Mouse (Mus musculus) urinary bladder, postnatal 10 days (tissue): ENCODE data around the gene Hoxa11.

Source experiments
- DNase-seq: peaks from one replicate; pipeline ENCODE4 v3.0.0; 2022; ENCODE audit warnings: low spot score

Gene Hoxa11

GRCm38 (mm10) chr6:52265306-52265912 lies 19.8 kb upstream of the Hoxa11 start:
- DNase-seq = no peak

GRCm38 (mm10) chr6:52264106-52264790 lies 18.6 kb upstream of the Hoxa11 start:
- no peak for DNase-seq

- DNase-seq = no peak
Measured at GRCm38 (mm10) chr6:52263321-52263585, 17.6 kb upstream of the Hoxa11 start.

- DNase-seq = no peak
Measured at GRCm38 (mm10) chr6:52262463-52263320, 17.1 kb upstream of the Hoxa11 start.

GRCm38 (mm10) chr6:52261751-52262462 lies 16.3 kb upstream of the Hoxa11 start:
- no peak for DNase-seq

DNA sequence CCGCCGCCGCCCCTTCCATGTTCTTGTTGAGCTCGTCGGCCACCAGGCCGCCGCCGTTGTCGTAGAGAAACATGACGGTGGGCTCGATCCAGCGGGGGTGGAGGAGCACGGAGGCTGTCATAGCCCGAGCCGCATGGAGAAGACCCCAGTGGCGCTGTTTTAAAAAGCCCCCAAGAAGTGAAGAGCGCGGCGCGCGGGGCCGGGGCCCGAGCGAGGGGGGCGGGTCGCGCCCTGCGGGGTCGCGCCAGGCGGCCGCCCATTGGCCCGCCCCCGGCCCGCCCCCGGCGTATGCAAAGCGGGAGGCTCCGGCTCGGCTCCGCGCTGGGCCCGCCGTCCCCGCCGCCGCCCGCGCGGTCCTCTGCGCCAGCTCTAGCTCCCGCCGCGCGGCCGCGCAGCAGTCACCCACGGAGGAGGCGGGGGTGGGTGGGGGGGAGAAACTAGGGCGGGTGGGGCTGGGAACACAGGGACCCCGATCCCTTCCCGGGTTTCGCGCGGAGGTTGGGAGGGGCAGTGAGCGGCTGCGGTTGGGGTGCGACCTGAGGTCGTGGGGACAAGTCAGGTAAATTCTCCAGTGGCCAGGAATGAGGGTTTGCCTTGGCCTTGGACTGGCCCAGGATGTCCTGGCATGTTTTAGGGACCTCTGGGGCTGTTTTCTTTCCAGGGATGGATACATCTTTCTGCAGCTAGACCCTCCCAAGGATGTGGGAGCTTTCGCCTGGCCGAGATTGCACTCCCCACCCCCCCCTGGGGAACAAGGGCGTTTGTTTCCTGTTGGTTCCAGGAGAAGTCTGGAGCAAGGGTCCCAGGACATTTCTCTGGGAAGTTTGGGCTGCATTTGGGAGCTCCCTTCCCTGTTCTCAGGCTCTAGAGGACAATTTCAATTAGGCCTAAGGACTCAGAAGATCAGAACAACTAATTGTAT lies 15.3 kb upstream of the Hoxa11 start, which contains the start of gene Hoxa13:
Gene Hoxa13 (minus strand): TSS at position 227 of the 922 bp plus-strand sequence.
- DNase-seq = no peak

GRCm38 (mm10) chr6:52259811-52260261 lies 14.2 kb upstream of the Hoxa11 start:
- DNase-seq = no peak

DNA sequence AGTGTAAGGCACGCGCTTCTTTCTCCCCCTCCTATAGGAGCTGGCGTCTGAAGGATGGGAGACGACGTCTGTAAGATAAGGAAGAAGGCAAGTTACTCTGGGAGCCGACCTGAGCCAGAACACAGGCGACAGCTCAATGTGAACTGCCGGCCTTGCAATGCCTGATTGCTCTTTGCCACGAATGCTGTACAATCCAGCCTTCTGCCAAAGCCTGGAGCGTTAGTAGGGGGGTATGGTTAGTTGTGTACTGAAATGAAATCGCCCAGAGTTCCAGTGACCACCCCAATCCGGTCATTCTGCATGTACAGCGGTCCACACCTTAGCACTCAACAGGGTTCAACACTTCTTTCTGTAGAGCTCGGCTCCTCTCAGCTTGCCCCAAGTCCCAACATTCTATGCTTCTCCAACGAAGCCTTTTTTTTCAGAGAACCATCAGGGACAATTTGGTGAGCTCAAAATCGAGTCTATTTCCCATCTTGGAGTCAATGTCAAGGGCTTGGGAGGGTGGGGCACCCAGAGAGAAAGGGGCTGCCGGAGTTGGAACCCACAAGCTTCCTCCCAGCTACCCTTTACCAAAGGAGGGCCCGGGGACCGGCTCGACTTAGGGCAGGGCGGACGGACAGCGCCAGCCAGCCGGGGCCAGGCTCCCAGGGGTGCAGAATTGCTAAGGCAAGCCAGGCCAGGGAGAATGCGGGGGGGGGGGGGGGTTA lies 13.6 kb upstream of the Hoxa11 start:
- no peak for DNase-seq

GRCm38 (mm10) chr6:52256956-52257355 lies 11.3 kb upstream of the Hoxa11 start:
- no peak for DNase-seq

DNA sequence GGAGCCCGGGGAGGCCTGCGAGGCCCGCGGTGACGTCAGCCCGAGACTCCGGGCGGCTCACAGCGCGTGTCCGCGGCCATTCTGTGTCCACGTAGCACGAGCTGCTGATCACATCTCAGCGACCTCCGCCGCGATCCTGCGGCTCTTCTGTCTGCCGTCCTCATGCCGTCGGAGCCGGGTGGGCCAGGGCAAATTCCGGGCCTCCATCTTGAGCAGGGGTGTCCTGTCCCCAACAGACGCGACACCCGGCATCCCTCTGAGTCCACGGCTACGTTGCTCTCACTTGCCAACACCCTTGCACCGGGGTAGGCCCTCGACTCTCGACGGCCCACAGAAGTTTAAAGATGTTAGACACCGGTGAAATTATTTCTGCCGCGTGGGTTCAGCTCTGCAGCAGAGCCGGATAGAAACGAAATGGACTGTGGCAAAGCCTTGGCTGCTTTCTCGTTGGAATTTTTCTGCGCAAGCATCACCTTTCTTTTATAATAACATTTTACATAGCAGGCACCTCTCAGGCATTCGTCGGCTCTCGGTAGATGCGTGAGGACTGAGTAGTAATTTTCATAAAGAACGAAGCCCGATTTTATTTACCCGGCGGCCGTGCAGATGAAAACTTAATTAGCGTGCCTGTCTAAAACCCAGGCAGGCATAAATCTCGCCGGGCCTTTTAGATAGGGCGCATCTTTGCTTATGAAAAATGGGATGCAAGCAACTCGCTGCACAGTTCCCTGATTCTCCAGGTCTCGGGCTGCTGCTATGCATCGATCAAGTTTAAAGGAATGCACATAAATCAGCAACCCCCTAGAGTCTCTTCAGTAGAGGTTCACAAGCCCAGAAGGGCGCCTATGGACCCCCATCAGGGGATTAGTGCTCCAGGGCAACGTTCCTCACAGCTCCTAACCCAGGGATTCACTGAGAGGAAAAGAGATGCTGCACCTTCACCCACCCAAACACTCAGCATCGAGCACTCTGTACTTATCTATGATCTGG lies 8.2 kb upstream of the Hoxa11 start:
- DNase-seq = peak; percentile 16

GRCm38 (mm10) chr6:52252775-52253376 lies 7.3 kb upstream of the Hoxa11 start:
- DNase-seq = peak; percentile 14

DNA sequence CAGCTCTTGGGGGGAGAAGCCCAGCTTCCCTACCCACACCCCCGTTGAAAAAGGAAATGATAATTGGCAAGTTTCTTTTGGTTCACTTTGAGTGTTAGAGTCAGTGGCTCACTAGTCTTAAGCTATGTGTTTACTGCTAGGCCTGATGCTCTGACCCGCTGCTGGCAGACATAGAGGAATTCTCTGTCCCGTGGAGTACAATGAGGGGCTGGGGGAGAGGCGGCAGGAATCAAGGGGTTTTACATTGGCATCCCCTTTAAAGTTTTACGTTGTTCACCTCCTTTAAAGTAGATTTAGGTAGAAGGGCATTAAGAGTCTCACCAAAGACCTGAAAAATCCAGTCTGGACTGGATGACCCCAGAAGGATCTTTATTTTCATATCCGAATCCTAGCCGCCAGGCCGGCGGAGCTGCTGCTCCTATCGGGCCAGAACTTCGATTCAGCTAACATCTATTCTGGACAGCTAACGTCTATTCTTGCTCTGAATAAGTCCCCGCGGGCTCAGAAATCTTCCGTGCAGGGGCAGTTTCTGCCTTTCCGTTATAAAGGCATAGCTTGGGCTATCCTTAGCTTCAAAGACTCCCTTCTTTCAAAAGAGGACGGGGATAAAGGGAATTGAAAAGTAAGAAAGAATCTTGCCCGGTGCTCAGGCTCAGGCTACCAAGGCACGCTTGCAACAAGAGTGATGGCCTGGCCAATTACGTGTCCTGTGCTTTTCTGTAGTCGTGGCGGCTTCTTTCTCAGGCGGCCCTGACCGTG lies 6.6 kb upstream of the Hoxa11 start:
- DNase-seq = peak; percentile 8

- DNase-seq = peak; percentile 6
Measured at GRCm38 (mm10) chr6:52251177-52251879, 5.7 kb upstream of the Hoxa11 start.

- DNase-seq = no peak
Measured at GRCm38 (mm10) chr6:52249826-52250225, 4.2 kb upstream of the Hoxa11 start.

DNA sequence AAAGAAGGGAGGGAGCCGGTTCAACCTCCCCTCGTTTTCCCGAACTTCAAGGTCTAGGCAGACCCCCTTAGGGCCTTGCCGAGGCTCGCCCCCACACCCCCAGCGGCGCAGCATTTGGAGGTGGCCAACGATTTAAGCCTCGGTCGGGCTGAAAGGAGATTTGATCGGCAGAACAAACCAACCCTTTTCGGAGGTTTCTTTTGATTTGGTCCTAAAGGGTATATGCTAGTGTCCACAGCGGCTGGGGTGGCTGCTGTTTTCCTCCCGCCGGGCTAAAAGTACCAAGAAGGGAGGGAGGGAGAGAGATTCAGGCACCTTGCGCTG lies 3.8 kb upstream of the Hoxa11 start:
- DNase-seq = peak; percentile 7

DNA sequence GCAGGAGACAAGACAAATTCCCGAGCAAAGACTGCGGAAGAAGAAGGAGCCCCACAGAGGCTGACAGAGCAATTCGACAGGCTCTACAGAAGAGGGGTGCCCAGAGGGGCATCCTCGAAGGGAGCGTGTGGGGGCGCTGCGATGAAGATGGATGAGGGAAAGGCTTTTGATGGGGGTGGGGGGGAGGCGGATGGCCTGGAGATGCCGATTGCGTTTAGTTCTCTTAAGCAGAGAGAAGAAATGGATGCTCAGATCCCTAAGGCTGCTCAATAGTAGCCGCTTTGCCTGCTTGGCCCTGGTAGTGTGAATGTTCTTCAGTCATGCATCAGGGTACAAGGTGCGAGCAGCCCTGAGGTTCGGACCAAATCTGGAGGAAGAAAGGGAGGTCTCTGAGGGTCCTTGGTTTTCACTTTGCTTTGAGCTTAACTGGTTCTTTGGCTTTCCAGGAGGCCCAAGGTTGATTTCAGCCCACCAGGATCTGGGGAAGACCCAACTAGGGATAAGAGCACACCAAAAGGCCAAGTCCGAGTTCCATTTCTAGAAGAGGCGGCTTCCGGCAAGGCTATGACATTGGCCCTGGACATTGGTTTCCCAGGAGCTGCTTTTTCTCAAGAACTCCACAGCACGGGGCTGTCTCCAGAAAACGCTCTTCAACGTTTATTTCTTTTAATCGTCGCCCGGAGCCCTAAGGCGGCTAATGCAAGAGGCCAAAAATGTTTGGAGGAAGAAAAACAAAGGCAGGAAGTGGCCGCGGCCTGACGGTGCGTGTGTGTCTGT lies 3.2 kb upstream of the Hoxa11 start:
- peak; percentile 8 for DNase-seq
